Mouse (Mus musculus) neural tube, embryonic 13.5 days (tissue): ENCODE measurements around the gene Chid1. TPM values are rescaled to one million over a fixed set of nuclear protein-coding genes. Genes with fewer than 3 reads are reported as not detected.

Experiments
- ATAC-seq: fragments of 200-750 bp; cut with Nextera tagmentation; 2 replicates; pipeline ENCODE4 v1.8.0; 2017; ENCODE audit warnings: low read depth, mild to moderate bottlenecking, moderate TSS enrichment, moderate library complexity
- H3K27ac ChIP-seq: fragments of 300-500 bp; sonication (generic); replicated peaks from 2 replicates; pipeline ENCODE4 v1.5.1; 2015; ENCODE audit warnings: moderate library complexity, mild to moderate bottlenecking, inconsistent platforms
- H3K27me3 ChIP-seq: fragments of 300-500 bp; sonication (generic); 2 replicates; pipeline ENCODE4 v1.6.1; 2015; ENCODE audit warnings: mild to moderate bottlenecking, inconsistent platforms
- H3K36me3 ChIP-seq: fragments of 300-500 bp; sonication (generic); 2 replicates; pipeline ENCODE4 v1.6.1; 2015; ENCODE audit warnings: mild to moderate bottlenecking, inconsistent platforms
- H3K4me1 ChIP-seq: fragments of 300-500 bp; sonication (generic); replicated peaks from 2 replicates; pipeline ENCODE4 v1.6.1; 2015; ENCODE audit warnings: inconsistent platforms
- H3K4me2 ChIP-seq: fragments of 300-500 bp; sonication (generic); 2 replicates; pipeline ENCODE4 v1.6.1; 2015; ENCODE audit warnings: inconsistent platforms, mild to moderate bottlenecking, moderate library complexity
- H3K4me3 ChIP-seq: fragments of 300-500 bp; sonication (generic); 2 replicates; pipeline ENCODE4 v1.5.1; 2015; ENCODE audit warnings: mild to moderate bottlenecking, inconsistent platforms
- H3K9ac ChIP-seq: fragments of 300-500 bp; sonication (generic); 2 replicates; pipeline ENCODE4 v1.6.1; 2015; ENCODE audit warnings: moderate library complexity, mild to moderate bottlenecking, inconsistent platforms
- H3K9me3 ChIP-seq: fragments of 300-500 bp; sonication (generic); 2 replicates; pipeline ENCODE4 v1.6.1; 2016; ENCODE audit warnings: inconsistent platforms
- WGBS: fragments of 180-500 bp; shearing (Covaris S2); methylation state at CpG from one replicate; pipeline ENCODE4 v1.1.7; 2015; 5-methylcytosine and 5-hydroxymethylcytosine counted together
- polyA plus RNA-seq: library from polyadenylated mRNA; unstranded; fragments of >200 nt; fragmentation: Nextera tagmentation; extraction: Ambion mirVana; gene quantifications from 2 replicates; pipeline ENCODE4 v1.2.1, GENCODE M21; 2015

Chid1 gene
- polyA plus RNA-seq, 1 experiment from 2014 or later: 38.6 TPM

- Histone ChIP-seq H3K9ac (no peak overlapping the region), H3K9me3 (no peaks in the 10 kb centered on the region), H3K4me3 (no peak overlapping the region), H3K27me3 (no peaks in the 10 kb centered on the region), H3K4me1 (no peaks in the 10 kb centered on the region), H3K27ac (no peak overlapping the region), H3K36me3 (no peaks in the 10 kb centered on the region), H3K4me2 (no peak overlapping the region)
- WGBS: 90% methylated on average over 3 of the region's 3 CpGs
- ATAC-seq: no peak
Measured at GRCm38 (mm10) chr7:141549432-141550061, 9.9 kb upstream of the Chid1 start.

GRCm38 (mm10) chr7:141544654-141545053, 5.0 kb upstream of the Chid1 start:
- Histone ChIP-seq H3K9me3 (no peaks in the 10 kb centered on the region), H3K4me3 (no peak overlapping the region), H3K4me1 (peaks cover 13% of the 10 kb centered on the region), H3K9ac (no peak overlapping the region), H3K36me3 (no peaks in the 10 kb centered on the region), H3K27me3 (0 out of 2 replicates have a peak, but pooled peaks cover 3% of the 10 kb centered on the region), H3K4me2 (no peak overlapping the region), H3K27ac (no peak overlapping the region)
- WGBS: 79% methylated on average over 4 of the region's 4 CpGs
- no peak for ATAC-seq

GRCm38 (mm10) chr7:141542588-141542987, 2.9 kb upstream of the Chid1 start:
- 81% methylated on average over 2 of the region's 2 CpGs for WGBS

DNA sequence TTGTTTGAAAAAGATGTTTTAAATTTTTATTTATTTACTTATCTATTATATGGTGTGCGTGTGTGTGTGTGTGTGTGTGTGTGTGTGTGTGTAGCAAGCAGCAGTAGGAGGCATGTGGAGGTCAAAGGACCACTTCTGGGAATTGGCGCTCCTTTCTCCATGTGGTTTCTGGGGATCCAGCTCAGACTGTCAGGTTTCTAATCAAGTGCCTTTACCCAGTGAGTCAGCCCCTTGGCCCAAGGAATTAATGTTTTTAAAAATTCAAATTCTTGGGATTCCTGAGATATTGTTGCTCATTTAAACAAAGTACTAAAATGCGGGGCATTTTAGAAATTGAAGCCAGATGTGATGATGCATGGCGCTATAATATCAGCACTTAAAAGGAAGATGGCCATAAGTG, 2.0 kb upstream of the Chid1 start:
- Histone ChIP-seq H3K9ac (no peak overlapping the region), H3K4me3 (no peak overlapping the region), H3K4me2 (no peak overlapping the region), H3K4me1 (peaks cover 26% of the 10 kb centered on the region), H3K9me3 (no peaks in the 10 kb centered on the region), H3K27ac (no peak overlapping the region), H3K27me3 (0 out of 2 replicates have a peak, but pooled peaks cover 3% of the 10 kb centered on the region), H3K36me3 (no peaks in the 10 kb centered on the region)
- 86% methylated on average over 4 of the region's 4 CpGs for WGBS
- no peak for ATAC-seq

More at GRCm38 (mm10) chr7:141542588-141542987, 2.9 kb upstream of the Chid1 start:
- no peak overlapping the region for H3K4me2 ChIP-seq
- no peak overlapping the region for H3K27ac ChIP-seq
- H3K4me1 ChIP-seq: peaks cover 26% of the 10 kb centered on the region
- no peak for ATAC-seq
- H3K27me3 ChIP-seq: 0 out of 2 replicates have a peak, but pooled peaks cover 3% of the 10 kb centered on the region
- H3K9ac ChIP-seq: no peak overlapping the region
- no peaks in the 10 kb centered on the region for H3K9me3 ChIP-seq
- no peaks in the 10 kb centered on the region for H3K36me3 ChIP-seq
- H3K4me3 ChIP-seq: no peak overlapping the region

DNA sequence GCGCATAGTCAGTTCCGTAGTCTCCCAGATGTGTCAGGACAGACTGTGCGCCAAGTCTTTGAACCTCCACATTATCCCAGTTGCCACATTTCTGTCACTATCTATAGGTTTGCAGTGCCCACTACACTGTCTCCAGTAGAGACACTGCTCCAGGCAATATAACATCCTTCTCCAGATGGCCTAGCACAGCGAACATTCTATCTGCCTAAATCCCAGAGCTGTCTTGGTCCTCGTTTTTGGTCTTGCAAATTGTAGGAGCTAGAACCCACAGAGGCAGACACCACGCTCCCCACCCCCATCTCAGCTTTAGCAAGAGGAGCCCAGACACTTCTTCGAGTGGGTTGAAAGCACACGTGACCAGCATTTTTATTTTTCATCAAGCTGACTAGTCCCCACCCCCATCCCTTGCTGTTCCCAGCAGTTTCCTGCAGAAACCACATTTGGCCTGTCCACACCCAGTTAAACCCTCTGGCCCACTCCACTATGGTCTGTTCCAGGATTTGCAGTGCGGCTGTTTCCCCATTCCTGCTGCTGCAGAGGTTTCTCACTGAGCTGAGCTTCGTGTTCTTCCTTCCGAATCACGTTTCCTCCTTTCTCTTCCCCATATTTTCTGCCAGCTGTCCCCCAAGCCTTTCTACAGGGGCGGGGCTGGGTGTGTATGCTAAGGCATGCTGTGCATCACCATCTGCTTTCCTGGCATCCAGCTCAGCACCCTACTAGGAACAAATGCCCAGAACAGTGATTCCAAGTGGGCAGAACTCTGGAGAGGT, 840 bp upstream of the Chid1 start:
- Histone ChIP-seq H3K27me3 (0 out of 2 replicates have a peak, but pooled peaks cover 3% of the 10 kb centered on the region), H3K36me3 (no peaks in the 10 kb centered on the region), H3K9me3 (no peaks in the 10 kb centered on the region), H3K4me1 (peaks cover 26% of the 10 kb centered on the region), H3K9ac (peak overlapping the region; percentile 73), H3K4me3 (peak overlapping the region; percentile 63), H3K27ac (peak overlapping the region; percentile 80), H3K4me2 (peak overlapping the region; percentile 88)
- WGBS: 51% methylated on average over 13 of the region's 13 CpGs
- ATAC-seq: peak; percentile 57

GRCm38 (mm10) chr7:141538852-141539555, 653 bp downstream of the Chid1 start:
- ATAC-seq: peak; percentile 59

DNA sequence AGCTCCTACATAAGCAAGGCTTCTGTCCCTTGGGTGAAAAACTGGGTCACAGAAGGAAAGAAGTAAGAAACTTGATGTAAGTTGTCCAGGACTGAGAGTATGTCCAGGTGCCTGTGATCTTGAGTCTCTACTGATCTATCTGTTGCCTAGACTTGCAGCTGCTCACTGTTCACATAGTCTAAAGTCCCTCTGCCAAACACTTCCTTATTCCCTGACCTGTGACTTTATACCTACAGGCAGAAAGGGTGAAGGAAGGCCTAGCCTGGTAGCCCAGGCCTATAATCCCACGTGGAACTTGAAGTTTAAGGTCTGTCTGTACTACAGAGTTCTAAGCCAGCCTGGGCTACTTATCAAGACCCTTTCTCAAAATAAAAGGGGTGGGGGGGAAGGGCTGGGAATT, 4.1 kb downstream of the Chid1 start:
- Histone ChIP-seq H3K9me3 (no peaks in the 10 kb centered on the region), H3K4me2 (no peak overlapping the region), H3K36me3 (peaks cover 14% of the 10 kb centered on the region), H3K9ac (no peak overlapping the region), H3K4me1 (peaks cover 20% of the 10 kb centered on the region), H3K27me3 (no peaks in the 10 kb centered on the region), H3K27ac (no peak overlapping the region), H3K4me3 (no peak overlapping the region)
- no peak for ATAC-seq
- 65% methylated on average over 1 of the region's 1 CpGs for WGBS

More at GRCm38 (mm10) chr7:141538852-141539555, 653 bp downstream of the Chid1 start:
- Histone ChIP-seq H3K4me2 (peak overlapping the region; percentile 88), H3K9ac (peak overlapping the region; percentile 89), H3K36me3 (no peaks in the 10 kb centered on the region), H3K9me3 (no peaks in the 10 kb centered on the region), H3K4me1 (peaks cover 26% of the 10 kb centered on the region), H3K4me3 (peak overlapping the region; percentile 63), H3K27ac (peak overlapping the region; percentile 80), H3K27me3 (0 out of 2 replicates have a peak, but pooled peaks cover 3% of the 10 kb centered on the region)
- WGBS: 20% methylated on average over 18 of the region's 18 CpGs

- peak; percentile 49; the same call in 1 of the 2 replicates for ATAC-seq
- H3K9me3 ChIP-seq: no peaks in the 10 kb centered on the region
- H3K27me3 ChIP-seq: no peaks in the 10 kb centered on the region
- peaks cover 7% of the 10 kb centered on the region for H3K4me1 ChIP-seq
- H3K9ac ChIP-seq: no peak overlapping the region
- H3K4me3 ChIP-seq: no peak overlapping the region
- 91% methylated on average over 4 of the region's 4 CpGs for WGBS
- H3K27ac ChIP-seq: no peak overlapping the region
- peaks cover 65% of the 10 kb centered on the region for H3K36me3 ChIP-seq
- no peak overlapping the region for H3K4me2 ChIP-seq
Measured at GRCm38 (mm10) chr7:141525580-141525925, 14.1 kb downstream of the Chid1 start.

- Histone ChIP-seq H3K4me1 (peaks cover 7% of the 10 kb centered on the region), H3K9ac (peak overlapping the region; percentile 31; the same call in 1 of the 2 replicates), H3K27me3 (no peaks in the 10 kb centered on the region), H3K27ac (0 out of 2 replicates have a peak overlapping the region, but pooled peaks have one; percentile 9), H3K36me3 (peaks cover 59% of the 10 kb centered on the region), H3K4me3 (no peak overlapping the region), H3K9me3 (no peaks in the 10 kb centered on the region), H3K4me2 (no peak overlapping the region)
- ATAC-seq: peak; percentile 77
- 43% methylated on average over 6 of the region's 6 CpGs for WGBS
Measured at GRCm38 (mm10) chr7:141524760-141525579, 14.7 kb downstream of the Chid1 start.

DNA sequence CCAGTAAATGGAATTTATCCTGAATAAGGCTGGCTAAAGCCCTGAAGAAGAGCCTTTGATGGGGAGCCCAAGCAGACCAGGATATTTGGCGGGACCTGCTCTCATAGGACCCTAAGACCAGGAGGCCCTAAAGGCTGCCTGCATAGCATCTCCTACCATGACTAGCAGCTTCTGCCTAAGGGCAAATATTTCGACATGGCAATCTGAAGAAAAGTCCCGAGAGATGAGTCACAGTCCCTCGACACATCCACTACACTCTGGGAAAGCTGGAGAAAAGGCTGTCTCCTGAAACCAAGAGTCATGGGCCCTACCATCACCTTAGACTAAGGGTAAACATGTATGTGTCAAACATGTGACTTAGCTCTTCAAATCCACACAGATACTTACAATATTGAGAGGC, 15.4 kb downstream of the Chid1 start:
- 87% methylated on average over 4 of the region's 4 CpGs for WGBS
- peaks cover 7% of the 10 kb centered on the region for H3K4me1 ChIP-seq
- peak overlapping the region; percentile 31; the same call in 1 of the 2 replicates for H3K9ac ChIP-seq
- H3K4me2 ChIP-seq: no peak overlapping the region
- H3K27me3 ChIP-seq: no peaks in the 10 kb centered on the region
- H3K9me3 ChIP-seq: no peaks in the 10 kb centered on the region
- no peak for ATAC-seq
- H3K27ac ChIP-seq: 0 out of 2 replicates have a peak overlapping the region, but pooled peaks have one; percentile 9
- no peak overlapping the region for H3K4me3 ChIP-seq
- peaks cover 58% of the 10 kb centered on the region for H3K36me3 ChIP-seq

DNA sequence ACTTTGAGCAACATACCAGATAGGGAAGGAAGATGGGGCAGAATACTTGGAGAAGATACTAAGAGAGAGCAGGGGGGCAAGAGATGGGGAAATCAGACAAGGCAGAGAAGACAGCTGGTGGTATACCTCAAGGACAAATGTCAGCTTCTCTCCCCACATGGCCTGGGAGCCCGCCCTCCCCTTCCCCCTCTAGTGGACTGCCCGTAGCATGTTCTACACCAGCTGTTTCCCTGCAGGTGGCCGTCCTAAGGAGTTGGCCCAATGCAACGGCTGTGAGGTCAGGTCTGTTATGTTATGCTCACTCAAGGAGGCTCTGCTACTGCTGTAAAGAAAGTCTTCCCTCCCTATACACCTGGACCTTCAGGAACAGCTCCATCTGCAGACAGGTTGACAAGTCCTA, 16.6 kb downstream of the Chid1 start:
- no peak overlapping the region for H3K9ac ChIP-seq
- no peak overlapping the region for H3K4me2 ChIP-seq
- H3K9me3 ChIP-seq: no peaks in the 10 kb centered on the region
- H3K4me1 ChIP-seq: peaks cover 7% of the 10 kb centered on the region
- no peak overlapping the region for H3K4me3 ChIP-seq
- no peaks in the 10 kb centered on the region for H3K27me3 ChIP-seq
- H3K27ac ChIP-seq: no peak overlapping the region
- peaks cover 56% of the 10 kb centered on the region for H3K36me3 ChIP-seq
- 40% methylated on average over 4 of the region's 4 CpGs for WGBS
- no peak for ATAC-seq
